Mouse (Mus musculus): ENCODE data around the gene Cd68.
A peak's percentile ranks its signal among the peaks of the same experiment; 100 is the strongest.

- peak; percentile 35; the same call in 1 of the 2 replicates for TF ChIP-seq POLR2A (IDR thresholded peaks at IDR 0.05; ENCODE audit: low read depth, low read length)
- no peak for TF ChIP-seq CTCF (IDR thresholded peaks at IDR 0.05; ENCODE audit: extremely low read depth, insufficient read length, insufficient replicate concordance, low read depth, low read length)
These were observed 29.6 kb upstream of the Cd68 start, which contains the start of the genes Tnfsf12 and Tnfsfm13 for GRCm38 (mm10) chr11:69695361-69696181.

Measured in small intestine, adult 2 months (tissue).